In genomic region chr12:55398240-55399127, GRCm38 (mm10) we compare ENCODE assay signal across 8 mouse cellular contexts. TPM values are rescaled to one million over a fixed set of nuclear protein-coding genes. Genes with fewer than 3 reads are reported as not detected.
DNase-seq lines count a peak whose midpoint lies in the region; ATAC-seq and TF ChIP-seq lines count a peak whose summit lies in the region.

No protein-coding gene starts in this region.

- peak overlapping the region; percentile 97 for H3K4me3 ChIP-seq in heart, embryonic 11.5 days (ENCODE audit: low read depth, low read length)
- H3K4me3 ChIP-seq in kidney, embryonic 16.5 days (ENCODE audit: low read length) = peak overlapping the region; percentile 78
- H3K4me3 ChIP-seq in liver, adult 2 months (ENCODE audit: insufficient read depth, low read depth, low read length) = peak overlapping the region; percentile 85
- H3K4me3 ChIP-seq in myocyte = peak overlapping the region; percentile 99

- peak; percentile 99 for ATAC-seq in erythroblast, adult 5-6 weeks (replicated peaks; ENCODE audit: low FRiP score, poor library complexity, severe bottlenecking)
- peak; percentile 99 for ATAC-seq in heart, embryonic 11.5 days (replicated peaks; ENCODE audit: insufficient number of reproducible peaks, low FRiP score, low TSS enrichment)
- peak; percentile 100 for ATAC-seq in kidney, embryonic 16.5 days (ENCODE audit: low FRiP score, low TSS enrichment)

- DNase-seq in B cell, adult 2 months = peak; percentile 92
- peak; percentile 96 for DNase-seq in brain, adult 2 months (ENCODE audit: low read depth, low spot score)
- DNase-seq in liver, adult 2 months (ENCODE audit: extremely low read depth, low read depth, low spot score) = peak; percentile 83
- peak; percentile 95 for DNase-seq in splenic B cell, adult 2 months (ENCODE audit: low read depth, low spot score)

- H3K9me3 ChIP-seq in heart, embryonic 11.5 days (replicated peaks; ENCODE audit: control insufficient read depth, low read length) = no peaks in the 10 kb centered on the region
- H3K9me3 ChIP-seq in kidney, embryonic 16.5 days (ENCODE audit: low read length) = no peaks in the 10 kb centered on the region

- H3K79me2 ChIP-seq in liver, adult 2 months (ENCODE audit: control insufficient read depth, insufficient read depth, low read length) = peaks cover 19% of the 10 kb centered on the region; the same call in 1 of the 2 replicates
- peaks cover 48% of the 10 kb centered on the region for H3K79me2 ChIP-seq in myocyte (ENCODE audit: control insufficient read depth, insufficient read depth)

- under 1% methylated on average over 51 of the region's 51 CpGs for WGBS in heart, embryonic 11.5 days (ENCODE audit: insufficient replicate concordance)
- under 1% methylated on average over 51 of the region's 51 CpGs for WGBS in kidney, embryonic 16.5 days
- under 1% methylated on average over 51 of the region's 51 CpGs for WGBS in liver, adult 2 months

- peaks cover 14% of the 10 kb centered on the region for H3K4me1 ChIP-seq in heart, embryonic 11.5 days (ENCODE audit: control insufficient read depth, insufficient read depth, low read length)
- peaks cover 13% of the 10 kb centered on the region for H3K4me1 ChIP-seq in kidney, embryonic 16.5 days (ENCODE audit: insufficient read depth, low read length)
- peaks cover 7% of the 10 kb centered on the region; the same call in 1 of the 2 replicates for H3K4me1 ChIP-seq in liver, adult 2 months (ENCODE audit: control insufficient read depth, insufficient read depth, low read length)

- H3ac ChIP-seq in myocyte (ENCODE audit: control insufficient read depth, insufficient read length) = peak overlapping the region; percentile 56

- peak overlapping the region; percentile 98 for H3K9ac ChIP-seq in heart, embryonic 11.5 days (ENCODE audit: low read depth, low read length)
- H3K9ac ChIP-seq in kidney, embryonic 16.5 days (replicated peaks; ENCODE audit: low read length) = peak overlapping the region; percentile 86
- H3K9ac ChIP-seq in liver, adult 2 months (ENCODE audit: low read depth, low read length) = peak overlapping the region; percentile 86

- no peaks in the 10 kb centered on the region for H3K36me3 ChIP-seq in heart, embryonic 11.5 days (ENCODE audit: control insufficient read depth, insufficient read depth, low read length)
- 0 out of 2 replicates have a peak, but pooled peaks cover 4% of the 10 kb centered on the region for H3K36me3 ChIP-seq in kidney, embryonic 16.5 days (ENCODE audit: insufficient read depth, low read length)
- no peaks in the 10 kb centered on the region for H3K36me3 ChIP-seq in liver, adult 2 months (ENCODE audit: control insufficient read depth, insufficient read depth, low read length)
- H3K36me3 ChIP-seq in myocyte (ENCODE audit: control insufficient read depth, insufficient read depth) = no peaks in the 10 kb centered on the region
- no peaks in the 10 kb centered on the region for H3K36me3 ChIP-seq in splenic B cell, adult 2 months (ENCODE audit: control insufficient read depth, insufficient read depth, low read length, poor library complexity, severe bottlenecking)

- peak overlapping the region; percentile 87 for H3K4me2 ChIP-seq in heart, embryonic 11.5 days
- H3K4me2 ChIP-seq in kidney, embryonic 16.5 days (replicated peaks; ENCODE audit: low read depth, low read length) = peak overlapping the region; percentile 92
- peak overlapping the region; percentile 96 for H3K4me2 ChIP-seq in myocyte (ENCODE audit: low read depth)

- H3K27ac ChIP-seq in heart, embryonic 11.5 days (ENCODE audit: low read depth, low read length) = peak overlapping the region; percentile 91
- peak overlapping the region; percentile 96 for H3K27ac ChIP-seq in kidney, embryonic 16.5 days (ENCODE audit: low read length)
- peak overlapping the region; percentile 90 for H3K27ac ChIP-seq in liver, adult 2 months (replicated peaks; ENCODE audit: insufficient read depth, low read depth, low read length)

- peak; percentile 77; the same call in 1 of the 2 replicates for TF ChIP-seq POLR2A in liver, adult 2 months (IDR thresholded peaks at IDR 0.05; ENCODE audit: extremely low read depth, insufficient read depth, low read length)
- peak; percentile 89 for TF ChIP-seq POLR2A in myocyte (IDR thresholded peaks at IDR 0.05; ENCODE audit: insufficient read length, low read depth)

- TF ChIP-seq CTCF in liver, adult 2 months (IDR thresholded peaks at IDR 0.05; ENCODE audit: low read depth, low read length) = no peak

- H3K27me3 ChIP-seq in heart, embryonic 11.5 days (ENCODE audit: control insufficient read depth, insufficient read depth, low read length) = no peaks in the 10 kb centered on the region
- no peaks in the 10 kb centered on the region for H3K27me3 ChIP-seq in kidney, embryonic 16.5 days (ENCODE audit: insufficient read depth, low read length)
- no peaks in the 10 kb centered on the region for H3K27me3 ChIP-seq in liver, adult 2 months (ENCODE audit: control insufficient read depth, insufficient read depth, low read length)
- no peaks in the 10 kb centered on the region for H3K27me3 ChIP-seq in myocyte (ENCODE audit: control insufficient read depth, insufficient read depth, insufficient read length)
- no peaks in the 10 kb centered on the region for H3K27me3 ChIP-seq in splenic B cell, adult 2 months (ENCODE audit: control insufficient read depth, insufficient read depth, low read length, poor library complexity, severe bottlenecking)

TF ChIP-seq in myocyte, 11 proteins besides CTCF, POLR2A, EP300 and RAD21:
- TF ChIP-seq USF1 (IDR thresholded peaks at IDR 0.05; ENCODE audit: low read depth) (no peak), POLR2AphosphoS2 (IDR thresholded peaks at IDR 0.05; ENCODE audit: insufficient read length, low read depth) (peak; percentile 94), REST (IDR thresholded peaks at IDR 0.05; ENCODE audit: insufficient read depth, insufficient read length) (no peak), E2F4 (IDR thresholded peaks at IDR 0.05; ENCODE audit: insufficient read depth) (no peak), SRF (IDR thresholded peaks at IDR 0.05; ENCODE audit: control insufficient read depth, insufficient read length, low read depth) (no peak), MAX (IDR thresholded peaks at IDR 0.05; ENCODE audit: low read depth) (no peak), CEBPB (IDR thresholded peaks at IDR 0.05; ENCODE audit: insufficient read depth, poor library complexity, severe bottlenecking) (no peak), MYOD1 (IDR thresholded peaks at IDR 0.05; ENCODE audit: control insufficient read depth in 1 of 3, insufficient read length in 2 of 3, low read depth in 2 of 3) (no peak), TCF3 (IDR thresholded peaks at IDR 0.05; ENCODE audit: insufficient read length, low read depth) (no peak), MYOG (IDR thresholded peaks at IDR 0.05; ENCODE audit: control insufficient read depth in 1 of 3, insufficient read depth in 1 of 3, insufficient read length in 2 of 3, low read depth in 2 of 3) (peak in 1 of 3 experiments; percentile 12), TCF12 (IDR thresholded peaks at IDR 0.05; ENCODE audit: insufficient read depth, poor library complexity, severe bottlenecking) (no peak)
TF ChIP-seq in myocyte: peak in this region for 2.

RNA-seq across cellular contexts. Expression of gene Psma6, which starts 14.5 kb away (rescaled TPM):
- 66.3 and 98.4 TPM in 2 replicates for total RNA-seq in erythroblast, adult 5-6 weeks (2015; ENCODE audit: low replicate concordance)
- total RNA-seq in erythroblast, adult 5-6 weeks (2017; ENCODE audit: low replicate concordance) = 99.5 and 111 TPM in 2 replicates
- polyA plus RNA-seq in heart, embryonic 11.5 days (2014; fragmentation: Nextera tagmentation; extraction: Ambion mirVana) = 336 and 340 TPM in 2 replicates
- polyA plus RNA-seq in kidney, embryonic 16.5 days (2015; fragmentation: Nextera tagmentation; extraction: Ambion mirVana) = 409 and 418 TPM in 2 replicates
- 132 and 138 TPM in 2 replicates for total RNA-seq in liver, adult 2 months (2014; rRNA removed)
- polyA plus RNA-seq in liver, adult 2 months (2012; rRNA removed) = 51.5 and 55.1 TPM in 2 replicates
- 266 TPM for polyA plus RNA-seq in myocyte (2012; fragmentation: generic; extraction: Trizol)

Comparison
In these comparisons a context has a peak if more than half of its experiments do, and no peak if none do; other contexts are left out.
1. Peak in every context shown above with its lines: DNase-seq, ATAC-seq, H3K4me3 ChIP-seq and H3K27ac ChIP-seq.